Mouse (Mus musculus) mammary gland, adult 2 months (tissue): ENCODE measurements around the gene Arih1. TPM values are rescaled to one million over a fixed set of nuclear protein-coding genes. Genes with fewer than 3 reads are reported as not detected.

ENCODE experiments used
- polyA plus RNA-seq: library from polyadenylated mRNA; depleted of rRNA; stranded (reverse); fragments of >200 nt; gene quantifications from 2 replicates; pipeline ENCODE4 v1.2.3, GENCODE M21; 2012; ENCODE audit warnings: low replicate concordance; rRNA removed

Gene Arih1
- polyA plus RNA-seq: 12.4 and 33.4 TPM in 2 replicates

GRCm38 (mm10) chr9:59486549-59487065 is at the start of gene Arih1:
TSS of gene Arih1 (minus strand) at chr9:59486618.

GRCm38 (mm10) chr9:59353253-59353639 is 133.2 kb downstream of the Arih1 start, which contains the start of gene Bbs4:
TSS of gene Bbs4 (minus strand) at chr9:59353508.

Other genes with a start within 250 kb of the Arih1 start
- 17.0 and 19.2 TPM in 2 replicates for gene Adpgk, start 195.1 kb downstream of the Arih1 start, polyA plus RNA-seq
- 2.1 and 4.3 TPM in 2 replicates for gene Bbs4, start 133.1 kb downstream of the Arih1 start, polyA plus RNA-seq
- 130 and 137 TPM in 2 replicates for gene Hexa, start 52.9 kb upstream of the Arih1 start, polyA plus RNA-seq
- gene Tmem202, start 53.2 kb upstream of the Arih1 start, polyA plus RNA-seq: 0.50 and 0.55 TPM in 2 replicates
- gene Celf6, start 91.3 kb upstream of the Arih1 start, polyA plus RNA-seq: 0.04 TPM in 1 of 2 replicates, not detected in the other
- 20.1 and 45.8 TPM in 2 replicates for gene Parp6, start 130.7 kb upstream of the Arih1 start, polyA plus RNA-seq
- 1,339 and 2,086 TPM in 2 replicates for gene Pkm, start 169.8 kb upstream of the Arih1 start, polyA plus RNA-seq
- 1.1 and 2.1 TPM in 2 replicates for gene Gramd2, start 193.5 kb upstream of the Arih1 start, polyA plus RNA-seq